Mouse (Mus musculus): ENCODE results near the gene Cct7.

- no peak for TF ChIP-seq CTCF (IDR thresholded peaks at IDR 0.05; ENCODE audit: borderline replicate concordance, control insufficient read depth, extremely low read depth, insufficient read depth, low read length, poor library complexity)
- no peak for TF ChIP-seq POLR2A (IDR thresholded peaks at IDR 0.05; ENCODE audit: control insufficient read depth, extremely low read depth, insufficient read depth, low read length, poor library complexity)
These were observed 51.6 kb downstream of the Cct7 start, which contains the start of gene Fbxo41 for GRCm38 (mm10) chr6:85502911-85503250.

All from thymus, adult 2 months (tissue).